Comparison of ENCODE assay signal across 8 mouse cellular contexts in the genomic region with DNA sequence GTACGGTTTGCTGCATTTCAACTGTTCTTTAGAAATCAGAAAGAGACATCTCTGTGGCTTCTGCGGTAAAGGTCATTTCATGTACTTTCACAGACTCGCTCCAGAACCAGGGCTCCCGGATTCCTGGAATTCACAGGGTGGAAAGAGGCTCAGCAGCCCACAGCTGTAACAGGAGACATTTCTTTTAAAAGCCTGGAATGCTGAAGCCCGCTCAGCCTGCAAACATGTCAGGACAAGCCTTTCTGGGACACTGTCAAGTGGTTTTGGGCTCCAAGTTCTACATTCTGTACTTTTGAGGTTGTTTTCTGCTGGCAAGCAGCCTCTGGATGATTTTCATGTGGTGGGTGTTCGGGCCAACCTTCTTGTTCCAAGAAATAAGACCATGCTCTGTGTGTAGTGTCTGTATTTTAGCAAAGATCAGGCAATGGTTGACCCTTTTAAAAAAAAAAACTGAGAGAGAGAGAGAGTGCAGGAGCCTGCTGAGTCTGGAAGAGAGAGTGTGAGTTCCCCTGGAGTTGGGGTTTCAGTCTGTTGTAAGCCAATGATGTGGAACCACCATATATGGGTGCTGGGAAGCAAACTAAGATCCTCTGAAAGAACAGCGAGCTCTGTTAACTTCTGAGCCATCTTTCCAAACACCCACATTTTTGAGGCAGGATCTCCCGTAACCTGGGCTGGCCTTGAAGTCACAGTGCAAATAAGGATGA. TPM values are rescaled to one million over a fixed set of nuclear protein-coding genes. Genes with fewer than 3 reads are reported as not detected.
DNase-seq lines count a peak whose midpoint lies in the region; ATAC-seq and TF ChIP-seq lines count a peak whose summit lies in the region.

No protein-coding gene starts in this region.

- no peaks in the 10 kb centered on the region for H3K36me3 ChIP-seq in thymus, adult 2 months (ENCODE audit: control insufficient read depth, insufficient read depth, low read length)

- H3K4me3 ChIP-seq in thymus, adult 2 months (ENCODE audit: control insufficient read depth, insufficient read depth, low read length): no peak overlapping the region

- no peak for TF ChIP-seq CTCF in thymus, adult 2 months (IDR thresholded peaks at IDR 0.05; ENCODE audit: borderline replicate concordance, control insufficient read depth, extremely low read depth, insufficient read depth, low read length, poor library complexity)

- DNase-seq in urinary bladder, postnatal 14 days (ENCODE audit: low spot score): peak; percentile 73
- DNase-seq in urinary bladder, postnatal 36 days (ENCODE audit: low spot score in 2 of 2): no peak
- peak; percentile 75 for DNase-seq in heart, adult 8-10 months (ENCODE audit: low spot score)
- peak; percentile 57 for DNase-seq in kidney, adult 9 months
- DNase-seq in retina, embryonic 14.5 days (ENCODE audit: low spot score): no peak
- DNase-seq in natural killer cell, adult 2 months (ENCODE audit: low spot score in 2 of 2): no peak
- DNase-seq in thymus, adult 2 months: no peak

- TF ChIP-seq POLR2A in thymus, adult 2 months (IDR thresholded peaks at IDR 0.05; ENCODE audit: control insufficient read depth, extremely low read depth, insufficient read depth, low read length, poor library complexity): no peak

- no peaks in the 10 kb centered on the region for H3K27me3 ChIP-seq in thymus, adult 2 months (ENCODE audit: control insufficient read depth, insufficient read depth, low read length)

- 69% methylated on average over 8 of the region's 8 CpGs for WGBS in thymus, adult 2 months

- peaks cover 14% of the 10 kb centered on the region for H3K4me1 ChIP-seq in thymus, adult 2 months (replicated peaks; ENCODE audit: control insufficient read depth, insufficient read depth, low read length)

- ATAC-seq in megakaryocyte, adult 5-6 weeks (ENCODE audit: poor library complexity, severe bottlenecking): peak; percentile 59

- H3K27ac ChIP-seq in thymus, adult 2 months (ENCODE audit: control insufficient read depth, insufficient read depth, low read length): no peak overlapping the region

RNA-seq across cellular contexts. Expression of a gene that starts 9.6 kb away (rescaled TPM):
- 10 to 100 TPM; 41.8 to 60.9 (median 50.3) TPM for total RNA-seq in heart, adult 8-10 months (2022)
- 95.9 and 105 TPM in 2 replicates for total RNA-seq in megakaryocyte, adult 5-6 weeks (2015)
- total RNA-seq in megakaryocyte, adult 5-6 weeks (2017): 93.8 and 99.8 TPM in 2 replicates
- polyA plus RNA-seq in thymus, adult 2 months (2012; rRNA removed): 71.7 and 113 TPM in 2 replicates

Comparison
In these comparisons a context has a peak if more than half of its experiments do, and no peak if none do; other contexts are left out.
1. DNase-seq: peak in urinary bladder, postnatal 14 days (single experiment), heart, adult 8-10 months (single experiment) and kidney, adult 9 months (single experiment); none in urinary bladder, postnatal 36 days (0 of 2), retina, embryonic 14.5 days (single experiment), natural killer cell, adult 2 months (0 of 2) and thymus, adult 2 months (single experiment).